Mouse (Mus musculus) c-Kit-negative CD71-positive TER-119-positive erythroid progenitor cells, embryonic 14.5 days (primary cell): ENCODE results near the gene Clock.

ENCODE experiments used
- DNase-seq: peaks from one replicate; pipeline ENCODE4 v3.0.0-alpha.2; 2013; ENCODE audit warnings: low read depth, low spot score

Gene Clock

DNA sequence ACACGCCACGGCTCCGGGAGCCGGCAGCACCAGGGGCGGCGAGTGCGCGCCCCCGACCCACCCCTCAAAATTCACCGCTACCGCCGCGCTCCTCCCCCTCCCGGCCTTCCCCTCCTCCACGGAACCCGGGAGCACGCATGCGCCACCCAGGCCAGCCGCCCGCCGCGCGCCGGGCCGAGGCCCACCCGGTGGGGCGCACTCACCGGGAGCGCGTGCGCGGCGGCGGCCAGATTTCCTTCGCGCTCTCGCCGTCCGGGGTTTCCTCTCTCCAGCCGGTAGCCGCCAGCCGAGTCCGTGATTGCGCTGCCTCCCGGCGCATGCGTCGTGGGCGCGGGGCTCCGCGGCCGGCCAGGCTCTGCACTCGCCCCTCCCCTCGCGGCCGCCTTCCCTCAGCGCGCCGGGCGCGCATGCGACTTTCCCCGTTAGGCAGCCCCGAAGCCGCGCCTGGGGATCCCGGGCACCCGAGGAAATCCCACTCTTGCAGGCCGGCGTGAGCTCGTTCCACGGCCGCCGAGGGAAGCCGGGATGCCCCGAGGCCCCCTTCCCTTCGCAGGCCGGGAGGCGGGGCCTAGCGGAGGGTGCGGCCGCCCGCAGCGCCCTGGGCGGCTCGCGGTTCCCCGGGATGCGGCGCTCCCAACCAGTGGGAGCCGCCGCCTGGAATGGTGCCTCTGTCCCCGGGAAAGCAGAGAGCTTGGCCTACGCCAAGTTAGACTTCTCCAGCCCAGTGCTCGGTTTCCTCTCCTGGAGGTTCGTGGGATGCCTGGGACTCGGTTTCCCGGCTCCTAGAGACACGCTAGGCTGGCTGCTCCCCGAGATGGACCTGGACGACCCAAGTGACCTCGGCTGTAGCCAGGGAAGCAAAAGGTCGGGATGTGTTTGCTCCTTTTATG, at the start of gene Clock:
TSS of gene Clock (minus strand) at position 341 of the 890 bp plus-strand sequence.
- peak; percentile 42 for DNase-seq

DNA sequence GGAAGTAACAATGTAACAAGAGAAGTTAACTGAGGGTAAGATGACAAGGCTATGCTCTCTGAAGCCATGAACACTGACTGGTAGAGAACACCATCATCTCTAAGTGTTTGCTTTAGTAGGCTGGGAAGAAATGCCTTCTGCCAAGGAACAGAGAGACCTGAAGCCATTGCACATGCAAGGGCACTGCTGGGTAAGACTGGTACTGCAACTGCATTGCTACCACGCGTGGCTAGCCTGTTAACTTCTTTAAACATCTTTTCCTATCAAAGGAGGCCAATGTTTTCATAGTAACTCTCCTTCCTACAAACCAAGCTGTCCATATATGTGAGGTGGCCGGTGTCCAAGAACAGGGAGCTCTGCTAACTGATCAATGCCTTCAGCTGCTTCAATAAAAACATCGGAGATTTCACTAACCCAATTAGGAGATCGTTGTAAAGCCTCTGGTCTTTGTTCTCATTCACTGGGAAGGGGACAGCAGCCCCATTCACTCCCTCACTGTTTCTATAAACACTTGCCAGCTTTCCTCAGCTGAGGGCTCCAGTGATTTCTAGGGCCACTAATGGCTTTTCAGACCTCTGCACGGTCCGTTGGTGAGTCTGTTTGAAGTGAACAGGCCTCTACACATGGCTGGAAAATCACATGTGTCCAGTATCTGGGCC, 47.5 kb upstream of the Clock start:
- DNase-seq, result no peak

DNA sequence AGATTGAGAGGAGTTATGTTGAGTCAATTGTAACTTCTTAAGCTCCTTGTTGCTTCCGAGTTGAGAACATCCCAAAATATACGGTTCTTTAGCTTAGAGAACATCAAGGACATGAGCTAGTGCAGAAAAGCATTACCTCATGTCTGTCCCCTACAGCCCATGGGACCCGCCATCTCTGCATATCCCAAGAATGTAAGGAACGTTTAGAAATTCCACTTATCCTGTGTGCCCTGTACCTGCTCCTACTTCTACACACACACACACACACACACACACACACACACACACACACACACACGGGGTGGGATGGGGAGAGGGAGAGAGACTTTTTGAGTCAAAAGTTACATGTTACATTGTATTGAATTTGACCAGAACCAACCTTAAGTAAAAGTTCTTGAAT, 46.9 kb upstream of the Clock start:
- no peak for DNase-seq

DNA sequence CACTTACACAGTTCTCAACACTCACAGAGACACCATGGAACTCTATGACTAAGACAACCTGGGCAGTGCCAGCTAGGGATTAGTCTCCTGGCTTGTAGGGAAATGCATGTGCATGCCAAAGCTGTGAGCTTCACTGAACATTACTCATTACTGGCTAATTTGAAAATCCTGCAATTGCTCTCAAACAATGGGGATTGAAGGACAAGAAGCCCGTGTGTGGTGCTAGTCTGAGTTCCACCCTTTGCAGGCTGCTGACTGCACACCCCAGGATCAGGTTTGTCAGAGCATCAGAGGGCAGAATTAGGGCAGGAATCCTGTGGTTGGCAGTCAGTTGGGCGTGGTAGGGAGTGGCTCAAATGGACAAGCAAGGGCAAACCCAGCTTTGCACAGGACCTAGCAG, 41.5 kb upstream of the Clock start:
- no peak for DNase-seq

DNA sequence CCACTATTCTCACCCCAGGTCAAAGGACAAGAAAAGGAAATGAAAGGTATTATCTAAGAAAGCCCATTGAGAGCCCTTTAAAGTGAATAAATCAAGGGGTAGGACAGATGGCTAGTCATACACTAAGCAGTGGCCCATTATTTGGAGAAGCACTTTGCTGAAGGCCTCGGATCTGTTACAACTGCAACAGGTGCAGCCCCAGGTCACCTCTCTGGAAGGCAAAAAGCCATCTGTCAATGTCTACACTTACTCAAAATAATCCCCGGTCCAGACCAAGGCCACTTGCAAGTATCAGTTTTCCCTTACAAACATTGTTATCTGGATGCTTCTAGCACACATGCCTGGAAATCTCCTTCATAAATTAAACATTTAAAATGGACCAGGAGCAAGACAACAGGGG, 36.3 kb upstream of the Clock start:
- DNase-seq, result no peak

DNA sequence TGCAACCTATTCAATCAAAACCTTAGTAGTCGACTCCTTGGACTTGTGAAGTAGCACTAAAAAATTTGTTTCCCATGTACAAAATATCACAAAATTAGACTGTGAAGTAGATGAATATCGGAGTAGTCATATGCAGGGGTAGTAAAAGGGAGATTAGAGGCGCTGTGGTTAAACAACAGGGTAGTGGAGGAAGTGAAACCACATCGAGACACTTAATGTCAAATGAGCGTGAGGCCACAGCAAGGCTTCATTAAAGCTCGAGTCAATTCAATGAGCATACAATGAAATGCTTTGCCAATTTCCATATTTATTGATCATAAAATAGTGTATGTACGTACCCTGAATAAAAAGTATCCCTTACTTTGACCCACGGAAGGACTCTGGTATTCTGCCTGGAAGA, 32.5 kb upstream of the Clock start:
- no peak for DNase-seq

DNA sequence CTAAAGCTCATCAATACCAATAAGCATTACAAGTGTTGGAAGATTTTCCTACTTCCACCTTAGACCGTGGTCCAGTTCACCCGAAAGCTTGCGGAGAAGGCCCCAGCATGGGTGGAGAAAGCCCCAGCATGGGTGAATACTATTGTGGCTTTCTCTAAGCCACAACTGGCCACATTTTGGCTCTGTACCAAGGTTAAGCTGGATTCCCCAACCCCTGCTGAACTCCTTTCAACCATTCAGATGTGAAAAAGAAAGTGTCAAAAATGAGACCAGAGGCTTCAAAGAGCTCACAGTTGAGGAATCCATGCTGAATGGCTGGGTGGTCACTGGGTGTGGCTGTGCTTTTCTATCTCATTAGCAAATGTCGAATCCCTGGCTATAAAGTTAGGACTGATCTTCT, 29.2 kb upstream of the Clock start:
- DNase-seq, result no peak

DNA sequence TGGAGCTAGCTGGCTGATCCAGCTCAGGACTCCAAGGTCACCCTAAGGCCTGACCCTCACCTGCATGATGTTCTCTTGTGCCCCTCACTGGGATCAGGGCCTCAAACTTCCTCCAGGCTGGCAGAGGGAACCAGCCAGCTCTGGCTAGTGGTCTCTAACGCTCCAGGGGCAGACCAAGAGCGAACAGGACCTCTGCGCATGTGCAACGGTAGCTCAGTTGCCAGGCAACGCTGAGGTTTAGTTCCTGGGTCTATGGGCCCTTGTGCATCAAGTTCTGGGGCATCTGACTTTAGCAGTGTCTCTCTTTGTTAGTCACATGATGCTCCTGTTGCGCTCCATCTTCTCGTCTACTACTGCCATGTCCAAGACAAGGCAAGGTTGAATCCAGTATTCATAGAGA, 26.4 kb upstream of the Clock start, which contains the start of gene Pdcl2:
TSS of gene Pdcl2 (minus strand) at position 204 of the 400 bp plus-strand sequence.
- DNase-seq, result no peak

DNA sequence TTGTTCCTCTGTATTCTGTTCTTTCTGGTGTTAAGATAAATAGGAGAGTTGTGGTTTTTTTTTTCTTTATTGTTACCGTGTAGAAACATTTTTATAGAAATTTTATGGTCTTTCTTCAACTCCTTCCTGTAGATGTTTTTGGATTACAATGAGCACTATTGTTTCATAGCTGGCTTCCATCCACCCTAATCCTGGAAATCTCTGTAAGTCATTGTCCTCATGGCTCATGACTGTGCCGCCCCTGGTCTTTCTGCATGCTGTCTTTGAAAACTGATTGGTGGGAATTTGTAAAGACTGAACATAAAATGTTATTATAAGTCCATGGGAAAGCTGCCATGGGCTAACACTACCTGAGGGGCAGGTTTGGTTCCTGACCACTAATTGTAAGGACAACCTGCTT, 22.7 kb upstream of the Clock start:
- no peak for DNase-seq

DNA sequence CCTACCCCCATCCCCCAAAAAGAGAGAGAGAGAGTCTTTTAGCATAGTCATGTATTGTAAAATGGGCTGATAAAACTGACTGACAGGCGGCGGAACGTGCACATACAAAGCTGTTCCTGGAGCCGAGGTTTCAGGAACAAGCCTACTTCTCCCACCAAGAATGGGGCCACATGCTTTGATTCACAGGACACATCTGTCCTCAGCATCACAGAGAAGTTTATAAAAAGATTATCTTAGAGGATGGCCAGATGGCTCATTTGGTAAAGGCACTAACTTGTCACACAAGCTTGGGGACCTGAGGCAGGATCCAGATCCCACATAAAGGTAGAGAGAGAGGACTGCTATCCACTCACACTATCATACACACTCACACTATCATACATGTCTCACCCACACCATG, 20.5 kb upstream of the Clock start:
- no peak for DNase-seq

DNA sequence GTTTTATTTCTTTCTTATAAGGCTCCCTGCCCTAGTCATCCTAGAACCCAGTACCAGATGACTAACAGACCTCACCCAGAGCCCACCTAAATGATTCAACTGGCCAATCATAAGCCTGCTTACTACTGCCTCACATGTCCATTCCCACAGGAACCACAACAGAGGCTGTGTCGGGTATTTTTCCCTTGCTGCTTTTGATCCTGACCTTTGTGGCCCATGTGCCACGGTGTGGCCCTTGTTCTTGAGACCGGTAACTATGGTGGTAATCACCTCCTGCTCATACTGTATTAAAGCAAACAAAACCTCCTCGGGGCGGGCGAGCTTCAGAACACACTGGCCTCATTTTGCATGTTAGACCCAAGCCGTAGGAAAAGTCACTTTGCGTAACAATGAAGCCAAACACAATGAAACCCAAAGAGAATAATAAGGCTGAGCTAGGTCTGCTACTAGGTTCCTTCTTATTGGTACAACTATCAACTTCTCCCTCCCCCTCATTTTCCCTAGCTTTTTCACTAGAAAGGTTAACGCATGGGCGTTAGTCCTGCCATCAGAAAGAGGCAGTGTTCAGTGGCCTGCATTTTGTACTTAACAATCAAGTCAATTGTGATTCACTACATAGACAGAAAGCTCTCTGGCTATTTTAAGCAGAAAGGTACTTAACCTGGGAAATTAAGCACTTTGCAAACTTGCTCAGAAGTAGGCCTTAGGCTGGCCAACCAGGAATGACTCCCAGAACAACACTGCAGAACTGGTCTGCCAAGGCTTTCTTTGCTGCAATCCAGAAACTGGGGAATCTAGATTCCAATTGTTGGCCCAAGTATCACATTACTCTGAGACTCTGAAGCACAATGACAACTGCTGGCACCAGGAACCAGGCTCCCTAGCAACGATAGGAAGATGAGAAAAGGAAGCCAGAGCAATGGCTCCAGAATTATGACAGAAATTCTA, 16.9 kb upstream of the Clock start:
- DNase-seq, result no peak

DNA sequence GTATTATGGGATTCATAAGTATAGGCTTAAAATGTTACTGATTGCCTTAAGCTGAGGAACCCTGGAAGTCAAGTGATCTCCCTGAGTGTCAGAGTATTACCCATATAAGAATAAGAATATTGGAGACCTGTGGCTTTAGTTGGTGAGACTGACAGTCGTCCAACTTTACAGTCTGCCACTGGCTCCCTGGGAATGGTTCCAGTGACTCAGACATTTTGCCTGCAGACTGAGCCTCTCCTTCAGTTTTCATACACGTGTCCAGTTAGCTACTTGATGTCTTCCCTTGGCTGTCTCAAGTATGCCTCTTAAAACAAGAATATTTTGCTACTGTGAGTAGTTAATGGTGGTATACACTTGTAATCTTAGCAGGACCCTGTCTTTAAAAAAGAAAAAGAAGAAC, 3.6 kb upstream of the Clock start:
- no peak for DNase-seq

DNA sequence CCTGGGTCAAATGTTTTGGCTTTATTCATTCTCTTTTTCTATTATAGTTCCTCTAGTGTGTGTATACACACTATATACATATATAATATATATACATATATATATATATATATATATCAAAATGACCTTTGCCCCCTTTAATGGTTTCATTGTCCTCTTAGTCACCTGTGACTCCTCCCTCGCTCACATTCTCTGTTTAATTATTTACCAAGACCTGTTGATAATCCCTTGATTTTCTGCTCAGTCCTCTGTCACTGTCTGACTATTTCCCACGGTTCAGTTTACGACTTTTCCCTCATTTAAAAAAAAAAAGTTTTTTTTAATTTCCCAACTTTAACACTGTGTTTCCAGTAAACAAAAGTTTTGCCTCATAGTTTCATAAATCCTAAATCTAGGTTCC, 1.7 kb upstream of the Clock start:
- no peak for DNase-seq

DNA sequence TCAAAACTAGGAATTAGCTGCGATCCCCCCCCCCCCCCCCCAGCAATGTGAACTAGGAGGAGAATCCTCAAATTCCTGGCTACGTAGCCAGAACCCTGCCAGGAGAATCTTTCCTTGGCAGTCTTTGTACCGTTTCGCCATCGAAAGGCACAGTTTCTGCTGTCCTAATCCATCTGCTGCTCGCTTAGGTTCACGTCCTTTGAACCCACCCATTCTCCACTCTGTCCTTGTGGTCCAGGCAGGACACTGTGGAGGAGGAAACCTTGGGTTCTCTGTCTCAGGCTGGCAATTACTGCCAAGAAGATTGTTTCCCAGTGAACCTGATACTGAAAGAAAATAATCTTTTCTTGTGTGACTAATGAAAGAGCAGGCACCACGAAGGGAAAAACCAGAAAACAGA, 1.0 kb upstream of the Clock start:
- no peak for DNase-seq

DNA sequence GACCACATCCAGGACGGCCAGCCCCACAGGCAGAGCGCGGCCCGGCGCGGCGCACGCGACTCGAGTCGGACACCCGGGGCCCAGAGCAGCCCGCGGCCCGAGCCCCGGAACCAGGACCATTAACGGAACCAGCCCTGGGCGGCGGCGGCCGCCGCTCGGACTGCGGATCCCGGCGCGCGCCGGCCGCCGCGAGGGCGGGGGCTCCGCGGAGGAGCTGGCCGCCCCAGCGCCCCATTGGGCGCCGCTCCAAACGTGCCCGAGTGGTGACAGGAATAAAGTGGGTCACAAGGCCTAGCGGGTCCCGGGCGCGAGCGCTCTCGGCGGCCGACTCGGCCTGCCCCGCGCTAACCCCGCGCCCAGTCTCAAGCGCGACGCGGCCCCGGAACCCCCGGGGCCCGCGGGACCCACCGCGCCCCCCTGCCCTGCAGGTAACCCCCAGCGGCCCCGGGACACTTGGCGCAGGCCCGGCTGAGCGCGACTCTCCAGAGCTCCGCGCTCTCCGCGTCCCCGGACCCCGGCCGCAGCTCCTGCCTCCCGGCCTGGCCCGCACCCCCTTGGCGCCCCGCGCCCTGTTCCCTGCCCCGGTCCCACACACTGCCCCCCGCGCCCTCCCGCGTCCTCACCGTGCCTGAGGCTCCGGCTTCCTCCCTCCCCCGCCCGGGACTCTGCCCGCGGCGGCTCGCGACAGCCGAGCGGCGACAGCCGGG, 694 bp downstream of the Clock start:
- peak; percentile 29 for DNase-seq

DNA sequence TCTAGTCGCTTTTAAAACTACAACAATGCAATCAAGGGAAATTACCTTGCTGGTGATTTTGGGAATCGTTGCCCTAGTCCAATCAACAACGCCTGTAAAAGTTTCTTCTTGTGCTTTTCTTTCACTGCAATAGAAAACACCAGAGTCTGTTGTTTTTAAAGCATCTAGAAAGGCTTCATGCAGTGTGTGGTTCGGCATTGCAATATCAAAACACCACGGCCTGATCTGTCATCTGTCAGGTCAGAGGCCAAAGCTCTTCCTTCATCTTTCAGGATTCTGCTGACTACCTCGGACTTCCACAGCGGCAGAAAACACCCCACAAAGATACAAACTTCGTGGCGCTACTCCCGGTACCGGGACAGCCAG, 1.2 kb downstream of the Clock start:
- no peak for DNase-seq

DNA sequence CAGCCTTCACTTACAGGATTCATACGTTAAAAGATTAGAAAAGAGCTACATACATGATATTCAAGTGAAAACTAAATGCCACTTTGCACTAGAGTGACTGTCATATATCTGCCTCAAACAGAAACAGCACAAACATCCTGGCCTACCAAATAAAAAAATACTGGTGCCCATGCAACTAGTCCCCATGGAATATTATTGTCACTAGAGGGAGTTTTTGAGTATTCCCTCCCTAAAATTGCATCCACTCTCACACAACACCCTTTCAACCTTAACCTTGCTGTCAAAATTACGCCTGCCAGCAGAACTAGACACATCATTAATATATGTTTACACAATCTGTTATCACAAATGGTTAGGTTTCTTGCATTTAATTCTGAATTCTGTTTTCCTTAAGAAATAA, 2.6 kb downstream of the Clock start:
- no peak for DNase-seq

DNA sequence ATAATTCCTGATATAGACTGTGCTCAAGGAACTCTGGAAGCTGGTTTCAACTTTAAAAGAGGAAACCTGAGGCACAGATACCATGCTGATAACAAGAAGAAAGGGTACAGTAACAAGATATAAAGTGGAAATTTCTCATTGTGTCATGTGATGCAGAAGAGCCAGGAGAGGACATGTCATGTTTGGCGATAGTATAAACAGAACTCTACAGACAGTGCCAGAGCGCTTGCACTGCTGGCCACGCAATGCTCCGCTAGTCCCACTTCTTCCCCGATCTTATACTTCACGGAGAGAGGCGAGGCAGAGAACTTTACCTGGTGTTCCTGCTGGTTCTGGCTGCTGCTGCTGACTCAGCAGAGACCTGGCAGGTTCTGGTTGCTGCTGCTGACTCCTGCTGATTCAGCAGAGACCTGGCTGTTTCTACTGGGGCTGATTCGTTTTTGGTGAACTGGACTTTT, 15.3 kb downstream of the Clock start:
- no peak for DNase-seq

DNA sequence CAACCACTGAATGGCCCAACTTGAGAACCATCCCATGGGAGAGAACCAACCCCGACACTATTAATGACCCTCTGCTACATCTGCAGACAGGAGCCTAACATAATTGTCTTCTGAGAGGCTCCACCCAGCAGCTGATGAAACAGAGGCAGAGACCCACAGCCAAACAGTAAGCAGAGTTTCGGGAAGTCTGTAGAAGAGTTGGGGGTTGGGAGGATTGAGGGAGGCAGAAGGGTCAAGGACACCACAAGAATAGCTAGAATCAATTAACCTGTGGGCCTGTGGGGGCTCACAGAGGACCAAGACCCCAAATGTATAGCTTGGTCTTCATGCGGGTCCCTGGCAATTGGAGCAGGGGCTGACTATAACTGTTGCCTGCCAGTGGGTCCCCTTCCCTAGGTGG, 16.3 kb downstream of the Clock start:
- no peak for DNase-seq

DNA sequence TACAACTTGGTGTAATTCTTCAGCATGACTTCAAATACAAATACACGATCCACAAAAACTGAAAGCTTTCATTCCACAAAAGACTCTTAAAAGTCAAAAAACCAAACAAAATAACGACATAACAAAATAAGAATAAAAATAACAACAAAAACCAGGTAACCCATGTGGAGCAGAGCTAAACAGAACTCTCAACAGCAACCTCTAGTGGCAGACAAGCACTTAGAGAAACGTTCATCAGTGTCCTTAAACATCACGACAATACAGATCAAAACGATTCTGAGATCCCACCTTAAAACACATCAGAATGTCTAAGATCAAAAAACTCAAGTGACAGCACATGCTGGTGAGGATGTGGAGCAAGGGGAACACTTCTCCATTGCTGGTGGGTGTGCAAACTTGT, 17.5 kb downstream of the Clock start:
- no peak for DNase-seq

DNA sequence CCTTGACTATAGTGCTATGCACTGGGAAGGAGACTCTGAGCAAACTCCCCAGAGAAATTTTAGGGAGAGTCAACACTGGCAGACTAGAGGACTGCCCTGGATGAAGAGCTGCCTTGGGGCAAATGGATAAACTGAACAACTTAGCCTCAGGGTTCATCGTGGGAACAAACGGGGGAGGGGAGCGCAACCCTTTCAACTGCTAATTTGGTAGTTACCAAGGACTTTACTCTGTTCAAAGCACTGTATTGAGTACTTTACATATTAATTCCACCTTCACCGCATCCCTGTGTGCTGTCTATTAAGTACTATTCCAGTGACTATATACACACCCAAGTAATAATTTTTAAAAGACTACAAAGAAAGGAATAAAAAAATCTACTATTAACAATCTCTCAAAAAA, 18.9 kb downstream of the Clock start:
- DNase-seq, result no peak
